Mouse (Mus musculus): ENCODE results near the gene Olfr1122. TPM values are rescaled to one million over a fixed set of nuclear protein-coding genes. Genes with fewer than 3 reads are reported as not detected.
"Not testable (repeated sequence)": the region's sequence is repeated elsewhere in the genome, so short reads cannot be mapped to it uniquely, and the experiment has no call there.

The Olfr1122 gene
- not detected in 2 replicates for polyA plus RNA-seq (2014; fragmentation: Nextera tagmentation; extraction: Ambion mirVana)

- Histone ChIP-seq H3K9ac (replicated peaks; ENCODE audit: low read length) (no peak within 1 kb of the TSS), H3K4me2 (ENCODE audit: low read depth, low read length) (no peak within 1 kb of the TSS), H3K36me3 (replicated peaks; ENCODE audit: control insufficient read depth, insufficient read depth, low read depth, low read length) (no peaks in the 10 kb centered on the region), H3K4me1 (ENCODE audit: control insufficient read depth, insufficient read depth, low read length) (no peaks in the 10 kb centered on the region), H3K4me3 (ENCODE audit: low read depth, low read length) (no peak within 1 kb of the TSS), H3K9me3 (replicated peaks; ENCODE audit: control insufficient read depth, low read length) (no peaks in the 10 kb centered on the region), H3K27me3 (ENCODE audit: control insufficient read depth, insufficient read depth, low read length) (no peaks in the 10 kb centered on the region), H3K27ac (replicated peaks; ENCODE audit: low read depth, low read length) (no peak within 1 kb of the TSS)
- DNase-seq (ENCODE audit: low spot score) (no peak), ATAC-seq (replicated peaks; ENCODE audit: insufficient number of reproducible peaks, low FRiP score, low TSS enrichment, low read depth) (no peak)
- WGBS: 81% methylated on average over 2 of the region's 2 CpGs
Measured at GRCm38 (mm10) chr2:87385549-87385948, at the start of gene Olfr1122. TSS of gene Olfr1122 (plus strand) at chr2:87385849.

- Histone ChIP-seq H3K9me3 (replicated peaks; ENCODE audit: control insufficient read depth, low read length) (no peaks in the 10 kb centered on the region), H3K27ac (replicated peaks; ENCODE audit: low read depth, low read length) (no peak within 1 kb of the TSS), H3K4me3 (ENCODE audit: low read depth, low read length) (no peak within 1 kb of the TSS), H3K9ac (replicated peaks; ENCODE audit: low read length) (no peak within 1 kb of the TSS), H3K27me3 (ENCODE audit: control insufficient read depth, insufficient read depth, low read length) (no peaks in the 10 kb centered on the region), H3K36me3 (replicated peaks; ENCODE audit: control insufficient read depth, insufficient read depth, low read depth, low read length) (no peaks in the 10 kb centered on the region), H3K4me2 (ENCODE audit: low read depth, low read length) (no peak within 1 kb of the TSS), H3K4me1 (ENCODE audit: control insufficient read depth, insufficient read depth, low read length) (no peaks in the 10 kb centered on the region)
- 62% methylated on average over 2 of the region's 2 CpGs for WGBS
- ATAC-seq (replicated peaks; ENCODE audit: insufficient number of reproducible peaks, low FRiP score, low TSS enrichment, low read depth) (no peak), DNase-seq (ENCODE audit: low spot score) (no peak)
Measured at GRCm38 (mm10) chr2:87354515-87354914, 31.1 kb upstream of the Olfr1122 start, which contains the start of gene Olfr1120. TSS of gene Olfr1120 (plus strand) at chr2:87354815.

GRCm38 (mm10) chr2:87360121-87360520 is 25.5 kb upstream of the Olfr1122 start:
- 92% methylated on average over 2 of the region's 2 CpGs for WGBS
- not testable (repeated sequence) for DNase-seq (ENCODE audit: low spot score); H3K9ac ChIP-seq (replicated peaks; ENCODE audit: low read length); ATAC-seq (replicated peaks; ENCODE audit: insufficient number of reproducible peaks, low FRiP score, low TSS enrichment, low read depth); H3K27ac ChIP-seq (replicated peaks; ENCODE audit: low read depth, low read length); H3K4me2 ChIP-seq (ENCODE audit: low read depth, low read length); H3K4me1 ChIP-seq (ENCODE audit: control insufficient read depth, insufficient read depth, low read length); H3K27me3 ChIP-seq (ENCODE audit: control insufficient read depth, insufficient read depth, low read length); H3K4me3 ChIP-seq (ENCODE audit: low read depth, low read length); H3K9me3 ChIP-seq (replicated peaks; ENCODE audit: control insufficient read depth, low read length); H3K36me3 ChIP-seq (replicated peaks; ENCODE audit: control insufficient read depth, insufficient read depth, low read depth, low read length)

GRCm38 (mm10) chr2:87369595-87369994 is 16.1 kb upstream of the Olfr1122 start, which contains the start of gene Olfr1121:
TSS of gene Olfr1121 (plus strand) at chr2:87369895.
- ATAC-seq (replicated peaks; ENCODE audit: insufficient number of reproducible peaks, low FRiP score, low TSS enrichment, low read depth) (no peak), DNase-seq (ENCODE audit: low spot score) (no peak)
- Histone ChIP-seq H3K4me3 (ENCODE audit: low read depth, low read length) (no peak within 1 kb of the TSS), H3K27me3 (ENCODE audit: control insufficient read depth, insufficient read depth, low read length) (no peaks in the 10 kb centered on the region), H3K4me1 (ENCODE audit: control insufficient read depth, insufficient read depth, low read length) (no peaks in the 10 kb centered on the region), H3K9ac (replicated peaks; ENCODE audit: low read length) (no peak within 1 kb of the TSS), H3K9me3 (replicated peaks; ENCODE audit: control insufficient read depth, low read length) (no peaks in the 10 kb centered on the region), H3K36me3 (replicated peaks; ENCODE audit: control insufficient read depth, insufficient read depth, low read depth, low read length) (no peaks in the 10 kb centered on the region), H3K27ac (replicated peaks; ENCODE audit: low read depth, low read length) (no peak within 1 kb of the TSS), H3K4me2 (ENCODE audit: low read depth, low read length) (no peak within 1 kb of the TSS)
- WGBS: 25% methylated on average over 1 of the region's 1 CpGs

GRCm38 (mm10) chr2:87371726-87372125 is 13.9 kb upstream of the Olfr1122 start:
- DNase-seq (ENCODE audit: low spot score): no peak
- Histone ChIP-seq H3K27me3 (ENCODE audit: control insufficient read depth, insufficient read depth, low read length) (no peaks in the 10 kb centered on the region), H3K4me2 (ENCODE audit: low read depth, low read length) (no peak overlapping the region), H3K4me1 (ENCODE audit: control insufficient read depth, insufficient read depth, low read length) (no peaks in the 10 kb centered on the region), H3K9me3 (replicated peaks; ENCODE audit: control insufficient read depth, low read length) (no peaks in the 10 kb centered on the region), H3K9ac (replicated peaks; ENCODE audit: low read length) (no peak overlapping the region), H3K4me3 (ENCODE audit: low read depth, low read length) (no peak overlapping the region), H3K27ac (replicated peaks; ENCODE audit: low read depth, low read length) (no peak overlapping the region), H3K36me3 (replicated peaks; ENCODE audit: control insufficient read depth, insufficient read depth, low read depth, low read length) (no peaks in the 10 kb centered on the region)
- WGBS: 92% methylated on average over 4 of the region's 4 CpGs
- ATAC-seq (replicated peaks; ENCODE audit: insufficient number of reproducible peaks, low FRiP score, low TSS enrichment, low read depth): no peak

GRCm38 (mm10) chr2:87383935-87384334 is 1.7 kb upstream of the Olfr1122 start:
- Histone ChIP-seq H3K4me1 (ENCODE audit: control insufficient read depth, insufficient read depth, low read length) (no peaks in the 10 kb centered on the region), H3K27ac (replicated peaks; ENCODE audit: low read depth, low read length) (no peak overlapping the region), H3K4me3 (ENCODE audit: low read depth, low read length) (no peak overlapping the region), H3K4me2 (ENCODE audit: low read depth, low read length) (no peak overlapping the region), H3K36me3 (replicated peaks; ENCODE audit: control insufficient read depth, insufficient read depth, low read depth, low read length) (no peaks in the 10 kb centered on the region), H3K27me3 (ENCODE audit: control insufficient read depth, insufficient read depth, low read length) (no peaks in the 10 kb centered on the region), H3K9ac (replicated peaks; ENCODE audit: low read length) (no peak overlapping the region), H3K9me3 (replicated peaks; ENCODE audit: control insufficient read depth, low read length) (no peaks in the 10 kb centered on the region)
- DNase-seq (ENCODE audit: low spot score): no peak
- WGBS: 82% methylated on average over 2 of the region's 2 CpGs
- ATAC-seq (replicated peaks; ENCODE audit: insufficient number of reproducible peaks, low FRiP score, low TSS enrichment, low read depth): no peak

- H3K9me3 ChIP-seq (replicated peaks; ENCODE audit: control insufficient read depth, low read length); DNase-seq (ENCODE audit: low spot score); H3K27me3 ChIP-seq (ENCODE audit: control insufficient read depth, insufficient read depth, low read length); H3K4me1 ChIP-seq (ENCODE audit: control insufficient read depth, insufficient read depth, low read length); H3K9ac ChIP-seq (replicated peaks; ENCODE audit: low read length); H3K4me3 ChIP-seq (ENCODE audit: low read depth, low read length); H3K36me3 ChIP-seq (replicated peaks; ENCODE audit: control insufficient read depth, insufficient read depth, low read depth, low read length); H3K4me2 ChIP-seq (ENCODE audit: low read depth, low read length); H3K27ac ChIP-seq (replicated peaks; ENCODE audit: low read depth, low read length); ATAC-seq (replicated peaks; ENCODE audit: insufficient number of reproducible peaks, low FRiP score, low TSS enrichment, low read depth): not testable (repeated sequence)
- WGBS: 86% methylated on average over 4 of the region's 5 CpGs
Measured at GRCm38 (mm10) chr2:87393605-87394004, 8.0 kb downstream of the Olfr1122 start.

- not testable (repeated sequence) for ATAC-seq (replicated peaks; ENCODE audit: insufficient number of reproducible peaks, low FRiP score, low TSS enrichment, low read depth); H3K36me3 ChIP-seq (replicated peaks; ENCODE audit: control insufficient read depth, insufficient read depth, low read depth, low read length); H3K27ac ChIP-seq (replicated peaks; ENCODE audit: low read depth, low read length); H3K9ac ChIP-seq (replicated peaks; ENCODE audit: low read length); H3K27me3 ChIP-seq (ENCODE audit: control insufficient read depth, insufficient read depth, low read length); H3K4me1 ChIP-seq (ENCODE audit: control insufficient read depth, insufficient read depth, low read length); H3K4me2 ChIP-seq (ENCODE audit: low read depth, low read length); DNase-seq (ENCODE audit: low spot score); H3K9me3 ChIP-seq (replicated peaks; ENCODE audit: control insufficient read depth, low read length); H3K4me3 ChIP-seq (ENCODE audit: low read depth, low read length)
- 85% methylated on average over 7 of the region's 7 CpGs for WGBS
Measured at GRCm38 (mm10) chr2:87394686-87395085, 9.0 kb downstream of the Olfr1122 start.
